Mouse (Mus musculus) ES-E14 (cell line): ENCODE results near the gene Gnb3.

Experiments
- HCFC1 ChIP-seq: IDR thresholded peaks from 2 replicates; pipeline ENCODE4 v1.6.1; 2012; ENCODE audit warnings: low read length, inconsistent platforms, borderline replicate concordance; ENCODE audit not compliant: insufficient read depth
- ZC3H11A ChIP-seq: IDR thresholded peaks from 2 replicates; pipeline ENCODE4 v1.6.1; 2012; ENCODE audit warnings: low read depth, mild to moderate bottlenecking, inconsistent platforms, low read length, borderline replicate concordance
- ZNF384 ChIP-seq: IDR thresholded peaks from 2 replicates; pipeline ENCODE4 v1.6.1; 2012; ENCODE audit warnings: low read depth, low read length, inconsistent platforms

GRCm38 (mm10) chr6:124791911-124792310, 48.2 kb downstream of the Gnb3 start:
- no peak for TF ChIP-seq ZC3H11A
- TF ChIP-seq HCFC1, result no peak
- no peak for TF ChIP-seq ZNF384
